Mouse (Mus musculus): ENCODE measurements around the gene Znrf4. TPM values are rescaled to one million over a fixed set of nuclear protein-coding genes. Genes with fewer than 3 reads are reported as not detected.
"Not testable (repeated sequence)": the region's sequence is repeated elsewhere in the genome, so short reads cannot be mapped to it uniquely, and the experiment has no call there.

Gene Znrf4
- polyA plus RNA-seq, 1 experiment from 2014 or later, result not detected

- Histone ChIP-seq H3K4me1 (peaks cover 21% of the 10 kb centered on the region), H3K9ac (peak overlapping the region; percentile 93), H3K27ac (replicated peaks) (peak overlapping the region; percentile 91), H3K4me3 (peak overlapping the region; percentile 75), H3K27me3 (replicated peaks) (peaks cover 43% of the 10 kb centered on the region), H3K4me2 (peak overlapping the region; percentile 97), H3K36me3 (no peaks in the 10 kb centered on the region), H3K9me3 (peaks cover 16% of the 10 kb centered on the region)
- under 1% methylated on average over 42 of the region's 42 CpGs for WGBS
- peak; percentile 81 for ATAC-seq (ENCODE audit: extremely low read depth, insufficient number of reproducible peaks, low FRiP score, low TSS enrichment)
Measured at GRCm38 (mm10) chr17:56507161-56508068, 4.8 kb downstream of the Znrf4 start.

- Histone ChIP-seq H3K27me3 (replicated peaks) (peaks cover 35% of the 10 kb centered on the region), H3K4me2 (peak overlapping the region; percentile 97), H3K36me3 (no peaks in the 10 kb centered on the region), H3K27ac (replicated peaks) (peak overlapping the region; percentile 91; the same call in 1 of the 2 replicates), H3K9ac (peak overlapping the region; percentile 93), H3K4me1 (peaks cover 20% of the 10 kb centered on the region), H3K4me3 (peak overlapping the region; percentile 75), H3K9me3 (peaks cover 13% of the 10 kb centered on the region)
- 55% methylated on average over 15 of the region's 15 CpGs for WGBS
- no peak for ATAC-seq (ENCODE audit: extremely low read depth, insufficient number of reproducible peaks, low FRiP score, low TSS enrichment)
Measured at GRCm38 (mm10) chr17:56506417-56507065, 5.7 kb downstream of the Znrf4 start.

GRCm38 (mm10) chr17:56505401-56505800 lies 6.8 kb downstream of the Znrf4 start:
- no peak for ATAC-seq (ENCODE audit: extremely low read depth, insufficient number of reproducible peaks, low FRiP score, low TSS enrichment)
- Histone ChIP-seq H3K4me2 (no peak overlapping the region), H3K27ac (replicated peaks) (no peak overlapping the region), H3K4me1 (peaks cover 11% of the 10 kb centered on the region), H3K9me3 (peaks cover 20% of the 10 kb centered on the region), H3K27me3 (replicated peaks) (peaks cover 23% of the 10 kb centered on the region), H3K4me3 (no peak overlapping the region), H3K9ac (no peak overlapping the region), H3K36me3 (no peaks in the 10 kb centered on the region)
- WGBS, result 73% methylated on average over 10 of the region's 10 CpGs

GRCm38 (mm10) chr17:56502526-56502925 lies 9.7 kb downstream of the Znrf4 start:
- WGBS, result 32% methylated on average over 9 of the region's 9 CpGs

GRCm38 (mm10) chr17:56501635-56502400 lies 10.4 kb downstream of the Znrf4 start:
- not testable (repeated sequence) for H3K9ac ChIP-seq; H3K4me3 ChIP-seq; H3K4me1 ChIP-seq; H3K27ac ChIP-seq (replicated peaks); H3K4me2 ChIP-seq; H3K27me3 ChIP-seq (replicated peaks); ATAC-seq (ENCODE audit: extremely low read depth, insufficient number of reproducible peaks, low FRiP score, low TSS enrichment); H3K36me3 ChIP-seq
- peaks cover 37% of the 10 kb centered on the region for H3K9me3 ChIP-seq
- WGBS, result 37% methylated on average over 2 of the region's 2 CpGs

More at GRCm38 (mm10) chr17:56502526-56502925, 9.7 kb downstream of the Znrf4 start:
- no peak overlapping the region for H3K4me2 ChIP-seq
- peaks cover 30% of the 10 kb centered on the region for H3K9me3 ChIP-seq
- H3K9ac ChIP-seq, result no peak overlapping the region
- peaks cover 6% of the 10 kb centered on the region for H3K4me1 ChIP-seq
- no peak for ATAC-seq (ENCODE audit: extremely low read depth, insufficient number of reproducible peaks, low FRiP score, low TSS enrichment)
- no peak overlapping the region for H3K4me3 ChIP-seq
- H3K27ac ChIP-seq (replicated peaks), result no peak overlapping the region
- H3K36me3 ChIP-seq, result no peaks in the 10 kb centered on the region
- H3K27me3 ChIP-seq (replicated peaks), result no peaks in the 10 kb centered on the region; the same call in 1 of the 2 replicates

- Histone ChIP-seq H3K4me2 (no peak overlapping the region), H3K9me3 (peaks cover 56% of the 10 kb centered on the region)
- WGBS, result 64% methylated on average over 5 of the region's 5 CpGs
Measured at GRCm38 (mm10) chr17:56499229-56499628, 13.0 kb downstream of the Znrf4 start.

GRCm38 (mm10) chr17:56494480-56494879 lies 17.8 kb downstream of the Znrf4 start:
- ATAC-seq (ENCODE audit: extremely low read depth, insufficient number of reproducible peaks, low FRiP score, low TSS enrichment), result no peak

More at GRCm38 (mm10) chr17:56499229-56499628, 13.0 kb downstream of the Znrf4 start:
- Histone ChIP-seq H3K9ac (no peak overlapping the region), H3K4me3 (no peak overlapping the region), H3K4me1 (no peaks in the 10 kb centered on the region), H3K27me3 (replicated peaks) (no peaks in the 10 kb centered on the region; the same call in 1 of the 2 replicates), H3K27ac (replicated peaks) (no peak overlapping the region), H3K36me3 (no peaks in the 10 kb centered on the region)
- ATAC-seq (ENCODE audit: extremely low read depth, insufficient number of reproducible peaks, low FRiP score, low TSS enrichment), result no peak

GRCm38 (mm10) chr17:56493841-56494240 lies 18.4 kb downstream of the Znrf4 start:
- WGBS, result 77% methylated on average over 2 of the region's 2 CpGs
- Histone ChIP-seq H3K27me3 (replicated peaks) (peaks cover 1% of the 10 kb centered on the region; the same call in 1 of the 2 replicates), H3K4me1 (no peaks in the 10 kb centered on the region), H3K9ac (no peak overlapping the region), H3K36me3 (no peaks in the 10 kb centered on the region), H3K4me3 (no peak overlapping the region), H3K4me2 (no peak overlapping the region), H3K27ac (replicated peaks) (no peak overlapping the region), H3K9me3 (peaks cover 76% of the 10 kb centered on the region)
- ATAC-seq (ENCODE audit: extremely low read depth, insufficient number of reproducible peaks, low FRiP score, low TSS enrichment), result no peak

More at GRCm38 (mm10) chr17:56494480-56494879, 17.8 kb downstream of the Znrf4 start:
- Histone ChIP-seq H3K27ac (replicated peaks) (no peak overlapping the region), H3K36me3 (no peaks in the 10 kb centered on the region), H3K9me3 (peaks cover 76% of the 10 kb centered on the region), H3K4me2 (no peak overlapping the region), H3K27me3 (replicated peaks) (no peaks in the 10 kb centered on the region), H3K4me3 (no peak overlapping the region), H3K4me1 (no peaks in the 10 kb centered on the region), H3K9ac (no peak overlapping the region)
- WGBS, result 45% methylated on average over 2 of the region's 2 CpGs

GRCm38 (mm10) chr17:56490438-56491152 lies 21.6 kb downstream of the Znrf4 start:
- ATAC-seq (ENCODE audit: extremely low read depth, insufficient number of reproducible peaks, low FRiP score, low TSS enrichment), result no peak
- WGBS, result 85% methylated on average over 7 of the region's 7 CpGs
- peaks cover 48% of the 10 kb centered on the region for H3K9me3 ChIP-seq

GRCm38 (mm10) chr17:56488028-56488427 lies 24.2 kb downstream of the Znrf4 start:
- Histone ChIP-seq H3K9me3 (peaks cover 23% of the 10 kb centered on the region), H3K9ac (no peak overlapping the region), H3K4me3 (no peak overlapping the region), H3K4me2 (no peak overlapping the region), H3K27ac (replicated peaks) (no peak overlapping the region), H3K4me1 (no peaks in the 10 kb centered on the region), H3K27me3 (replicated peaks) (peaks cover 14% of the 10 kb centered on the region), H3K36me3 (no peaks in the 10 kb centered on the region)
- WGBS, result 17% methylated on average over 12 of the region's 12 CpGs
- no peak for ATAC-seq (ENCODE audit: extremely low read depth, insufficient number of reproducible peaks, low FRiP score, low TSS enrichment)

More at GRCm38 (mm10) chr17:56490438-56491152, 21.6 kb downstream of the Znrf4 start:
- H3K4me3 ChIP-seq, result no peak overlapping the region
- H3K27ac ChIP-seq (replicated peaks), result no peak overlapping the region
- no peaks in the 10 kb centered on the region for H3K36me3 ChIP-seq
- no peaks in the 10 kb centered on the region for H3K4me1 ChIP-seq
- no peak overlapping the region for H3K4me2 ChIP-seq
- no peak overlapping the region for H3K9ac ChIP-seq
- peaks cover 9% of the 10 kb centered on the region for H3K27me3 ChIP-seq (replicated peaks)
